Comparison of ENCODE assay signal across 21 mouse cellular contexts in genomic region chr10:125372666-125373065, GRCm38 (mm10).
"Had no signal": no experiment of that assay in that cellular context is flagged by ENCODE, and none has a peak within 500 bp of the region (broad histone marks: within the 10 kb centered on the region; RNA-seq: fewer than 3 reads in every experiment).

No protein-coding gene starts in this region.

- ATAC-seq: liver, postnatal 0 days; lung, postnatal 0 days; midbrain, embryonic 15.5 days had no signal

- H3K9me3 ChIP-seq: limb, embryonic 12.5 days; limb, embryonic 15.5 days; midbrain, embryonic 12.5 days; midbrain, embryonic 15.5 days; neural tube, embryonic 12.5 days; neural tube, embryonic 15.5 days; stomach, embryonic 15.5 days had no signal

- H3K4me3 ChIP-seq: layer of hippocampus, adult 2 months; limb, embryonic 12.5 days; limb, embryonic 15.5 days; midbrain, embryonic 12.5 days; midbrain, embryonic 15.5 days; neural tube, embryonic 12.5 days; neural tube, embryonic 15.5 days; stomach, embryonic 15.5 days had no signal

- H3K9ac ChIP-seq: limb, embryonic 12.5 days; limb, embryonic 15.5 days; liver, embryonic 14.5 days; liver, postnatal 0 days; lung, embryonic 14.5 days; midbrain, embryonic 12.5 days; midbrain, embryonic 15.5 days; neural tube, embryonic 12.5 days; neural tube, embryonic 15.5 days; stomach, embryonic 15.5 days had no signal

- H3K27ac ChIP-seq: limb, embryonic 12.5 days; limb, embryonic 15.5 days; liver, embryonic 14.5 days; macrophage; midbrain, embryonic 12.5 days; midbrain, embryonic 15.5 days; neural tube, embryonic 12.5 days; neural tube, embryonic 15.5 days; stomach, embryonic 15.5 days had no signal

- H3K27me3 ChIP-seq: limb, embryonic 12.5 days; limb, embryonic 15.5 days; midbrain, embryonic 12.5 days; midbrain, embryonic 15.5 days; neural tube, embryonic 12.5 days; neural tube, embryonic 15.5 days; stomach, embryonic 15.5 days had no signal

- H3K4me1 ChIP-seq: limb, embryonic 15.5 days; midbrain, embryonic 12.5 days; midbrain, embryonic 15.5 days; neural tube, embryonic 12.5 days; neural tube, embryonic 15.5 days; stomach, embryonic 15.5 days had no signal

- H3K36me3 ChIP-seq: limb, embryonic 12.5 days; limb, embryonic 15.5 days; midbrain, embryonic 12.5 days; midbrain, embryonic 15.5 days; neural tube, embryonic 12.5 days; neural tube, embryonic 15.5 days; stomach, embryonic 15.5 days had no signal

- DNase-seq: kidney, adult 18-20 months; kidney, adult 9 months; kidney, postnatal 14 days; kidney, postnatal 4 days; liver, postnatal 0 days; lung, embryonic 14.5 days; right cerebral cortex, adult 18-20 months; spleen, adult 18-20 months; thymus, postnatal 25 days had no signal

- H3K4me2 ChIP-seq: limb, embryonic 12.5 days; limb, embryonic 15.5 days; liver, embryonic 11.5 days; lung, embryonic 14.5 days; midbrain, embryonic 12.5 days; midbrain, embryonic 15.5 days; neural tube, embryonic 12.5 days; neural tube, embryonic 15.5 days; stomach, embryonic 15.5 days had no signal
